Mouse (Mus musculus) G1E-ER4 (cell line): ENCODE measurements around the gene Abca2. TPM values are rescaled to one million over a fixed set of nuclear protein-coding genes. Genes with fewer than 3 reads are reported as not detected.

Source experiments
- GATA1 ChIP-seq: IDR thresholded peaks from one replicate; pipeline ENCODE4 v1.8.0; 2012; ENCODE audit warnings: low read length, inconsistent platforms
- polyA plus RNA-seq: library from polyadenylated mRNA; stranded (reverse); fragments of >175 nt; gene quantifications from 2 replicates; pipeline ENCODE4 v1.2.3, GENCODE M21; 2012

The Abca2 gene
- polyA plus RNA-seq, 1 experiment: 9.9 TPM

- TF ChIP-seq GATA1: no peak
Measured at GRCm38 (mm10) chr2:25467606-25468303, 39.3 kb downstream of the Abca2 start.

- TF ChIP-seq GATA1: no peak
Measured at GRCm38 (mm10) chr2:25468962-25469915, 40.7 kb downstream of the Abca2 start.

- TF ChIP-seq GATA1: no peak
Measured at GRCm38 (mm10) chr2:25469969-25470368, 41.5 kb downstream of the Abca2 start, which contains the start of gene Ptgds. TSS of gene Ptgds (minus strand) at chr2:25470046.

GRCm38 (mm10) chr2:25472550-25472949 lies 44.0 kb downstream of the Abca2 start:
- no peak for TF ChIP-seq GATA1

- no peak for TF ChIP-seq GATA1
Measured at GRCm38 (mm10) chr2:25477541-25477940, 49.0 kb downstream of the Abca2 start.

- no peak for TF ChIP-seq GATA1
Measured at GRCm38 (mm10) chr2:25477967-25478675, 49.6 kb downstream of the Abca2 start.

- no peak for TF ChIP-seq GATA1
Measured at GRCm38 (mm10) chr2:25479551-25480311, 51.2 kb downstream of the Abca2 start.

- no peak for TF ChIP-seq GATA1
Measured at GRCm38 (mm10) chr2:25480541-25480940, 52.0 kb downstream of the Abca2 start.

- no peak for TF ChIP-seq GATA1
Measured at GRCm38 (mm10) chr2:25482969-25483368, 54.5 kb downstream of the Abca2 start.

GRCm38 (mm10) chr2:25484901-25485647 lies 56.6 kb downstream of the Abca2 start:
- no peak for TF ChIP-seq GATA1

- TF ChIP-seq GATA1: no peak
Measured at GRCm38 (mm10) chr2:25487965-25488670, 59.6 kb downstream of the Abca2 start.

GRCm38 (mm10) chr2:25488671-25489068 lies 60.2 kb downstream of the Abca2 start:
- no peak for TF ChIP-seq GATA1

- no peak for TF ChIP-seq GATA1
Measured at GRCm38 (mm10) chr2:25492988-25493387, 64.5 kb downstream of the Abca2 start.
